Mouse (Mus musculus) intestine, postnatal 0 days (tissue): ENCODE measurements around the gene Styx. TPM values are rescaled to one million over a fixed set of nuclear protein-coding genes. Genes with fewer than 3 reads are reported as not detected.

ENCODE experiments used
- ATAC-seq: fragments of 200-750 bp; cut with Nextera tagmentation; 2 replicates; pipeline ENCODE4 v1.8.0; 2017; ENCODE audit warnings: mild to moderate bottlenecking, moderate TSS enrichment, moderate library complexity
- H3K27ac ChIP-seq: fragments of 300-500 bp; sonication (generic); 2 replicates; pipeline ENCODE4 v1.5.1; 2014; ENCODE audit warnings: mild to moderate bottlenecking, low read depth, low read length, moderate library complexity
- H3K27me3 ChIP-seq: fragments of 300-500 bp; sonication (generic); replicated peaks from 2 replicates; pipeline ENCODE4 v1.6.1; 2014; ENCODE audit warnings: low read length, mixed read lengths; ENCODE audit not compliant: control insufficient read depth, insufficient read depth
- H3K36me3 ChIP-seq: fragments of 300-500 bp; sonication (generic); 2 replicates; pipeline ENCODE4 v1.6.1; 2014; ENCODE audit warnings: mild to moderate bottlenecking, moderate library complexity; ENCODE audit not compliant: control insufficient read depth, insufficient read depth
- H3K4me1 ChIP-seq: fragments of 300-500 bp; sonication (generic); replicated peaks from 2 replicates; pipeline ENCODE4 v1.6.1; 2014; ENCODE audit warnings: antibody characterized with exemption, low read length, mixed read lengths; ENCODE audit not compliant: control insufficient read depth, insufficient read depth
- H3K4me2 ChIP-seq: fragments of 300-500 bp; sonication (generic); replicated peaks from 2 replicates; pipeline ENCODE4 v1.6.1; 2014; ENCODE audit warnings: low read depth, mild to moderate bottlenecking, moderate library complexity
- H3K4me3 ChIP-seq: fragments of 300-500 bp; sonication (generic); 2 replicates; pipeline ENCODE4 v1.5.1; 2014; ENCODE audit warnings: low read depth, low read length
- H3K9ac ChIP-seq: fragments of 300-500 bp; sonication (generic); 2 replicates; pipeline ENCODE4 v1.6.1; 2014; ENCODE audit warnings: mild to moderate bottlenecking, low read depth, low read length
- H3K9me3 ChIP-seq: fragments of 300-500 bp; sonication (generic); 2 replicates; pipeline ENCODE4 v1.6.1; 2016; ENCODE audit warnings: mixed run types; ENCODE audit not compliant: control insufficient read depth
- CTCF ChIP-seq: sonication (generic); IDR thresholded peaks from 2 replicates; pipeline ENCODE4 v1.5.1; 2016; ENCODE audit warnings: low read depth, mild to moderate bottlenecking, control low read depth, antibody characterized with exemption, moderate library complexity
- WGBS: fragments of 180-500 bp; shearing (Covaris S2); extraction: QIAGEN DNeasy Blood & Tissue Kit; methylation state at CpG from one replicate; pipeline ENCODE4 v1.1.7; 2014; 5-methylcytosine and 5-hydroxymethylcytosine counted together
- polyA plus RNA-seq: library from polyadenylated mRNA; unstranded; fragments of >200 nt; fragmentation: Nextera tagmentation; extraction: Ambion mirVana; gene quantifications from 2 replicates; pipeline ENCODE4 v1.2.1, GENCODE M21; 2015

The Styx gene
- polyA plus RNA-seq, 1 experiment from 2014 or later = 40.1 TPM

DNA sequence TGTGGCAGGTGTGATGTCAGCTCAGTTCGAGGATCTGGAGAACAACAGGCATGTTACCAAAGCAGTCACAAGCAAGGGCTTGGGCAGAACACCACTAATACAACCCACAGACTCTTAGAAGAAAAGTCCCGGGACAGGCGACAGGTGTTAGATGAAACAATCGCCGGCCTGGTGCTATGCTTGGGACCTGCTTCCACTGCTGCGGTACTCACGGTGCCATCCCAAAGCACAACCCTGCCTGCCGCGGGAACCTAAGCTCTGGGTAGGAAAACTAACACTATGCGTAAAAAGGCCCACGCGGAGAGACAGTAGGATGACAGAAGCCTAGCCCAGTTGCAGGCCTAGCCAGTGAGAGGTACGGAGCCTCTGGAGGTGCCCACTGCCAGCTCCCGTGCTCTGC lies 40.8 kb upstream of the Styx start:
- Histone ChIP-seq H3K36me3 (0 out of 2 replicates have a peak, but pooled peaks cover under 1% of the 10 kb centered on the region), H3K9me3 (no peaks in the 10 kb centered on the region), H3K4me2 (no peak overlapping the region), H3K27ac (no peak overlapping the region), H3K9ac (no peak overlapping the region), H3K27me3 (no peaks in the 10 kb centered on the region), H3K4me3 (no peak overlapping the region), H3K4me1 (no peaks in the 10 kb centered on the region)
- TF ChIP-seq CTCF = no peak
- WGBS = 93% methylated on average over 14 of the region's 14 CpGs
- no peak for ATAC-seq

DNA sequence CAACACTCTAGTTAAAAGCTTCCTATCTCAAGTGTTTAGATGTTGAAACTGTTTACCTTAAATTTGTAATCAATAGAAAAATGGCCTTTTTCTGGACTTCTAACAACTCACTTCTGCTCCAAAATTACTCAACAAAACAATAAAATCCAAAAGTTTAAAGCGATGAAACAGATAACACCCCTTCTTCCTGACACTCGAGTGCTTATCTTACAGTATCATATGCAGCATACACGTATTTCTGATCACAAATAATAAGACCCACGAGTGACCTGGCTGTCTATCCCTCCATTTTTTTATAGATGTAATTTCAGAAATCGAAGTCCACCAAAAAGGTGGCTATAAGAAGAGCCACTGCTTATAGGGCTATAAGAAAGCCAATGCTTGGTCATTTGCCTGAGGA lies 34.0 kb upstream of the Styx start:
- no peak for TF ChIP-seq CTCF
- no peaks in the 10 kb centered on the region for H3K36me3 ChIP-seq
- H3K9ac ChIP-seq = peak overlapping the region; percentile 88; the same call in 1 of the 2 replicates
- H3K4me1 ChIP-seq = peaks cover 15% of the 10 kb centered on the region
- 43% methylated on average over 5 of the region's 5 CpGs for WGBS
- H3K4me3 ChIP-seq = peak overlapping the region; percentile 88
- no peak overlapping the region for H3K27ac ChIP-seq
- peak overlapping the region; percentile 83 for H3K4me2 ChIP-seq
- H3K9me3 ChIP-seq = no peaks in the 10 kb centered on the region
- H3K27me3 ChIP-seq = no peaks in the 10 kb centered on the region
- ATAC-seq = no peak

DNA sequence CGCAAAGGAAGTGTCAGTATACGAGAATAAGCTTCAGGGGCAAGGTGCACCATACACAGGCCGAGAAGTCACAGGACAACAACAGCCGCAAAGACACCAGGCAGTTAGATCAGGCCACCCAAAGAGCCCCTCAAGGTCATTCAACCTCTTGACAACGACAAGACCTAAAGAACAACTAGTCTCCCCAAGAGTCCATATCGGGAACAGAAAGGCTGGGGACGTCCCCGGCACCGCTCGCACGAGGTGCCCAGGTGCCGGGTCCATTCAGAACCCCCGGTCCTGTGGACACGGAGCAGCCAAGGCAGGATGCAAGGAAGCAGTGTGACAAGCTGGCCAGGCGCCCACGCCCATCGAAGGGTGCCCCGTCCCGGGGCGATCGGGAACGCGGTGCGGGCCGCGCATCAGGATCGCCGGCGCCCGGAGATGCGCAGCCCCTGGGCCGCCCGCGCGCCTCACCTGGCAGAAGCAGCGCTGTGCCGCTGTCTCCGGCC lies 32.9 kb upstream of the Styx start:
- no peaks in the 10 kb centered on the region for H3K36me3 ChIP-seq
- H3K9ac ChIP-seq = peak overlapping the region; percentile 88
- peak overlapping the region; percentile 88 for H3K4me3 ChIP-seq
- peak; percentile 14 for ATAC-seq
- H3K9me3 ChIP-seq = no peaks in the 10 kb centered on the region
- TF ChIP-seq CTCF = no peak
- H3K27me3 ChIP-seq = no peaks in the 10 kb centered on the region
- peak overlapping the region; percentile 83 for H3K4me2 ChIP-seq
- under 1% methylated on average over 24 of the region's 38 CpGs for WGBS
- H3K4me1 ChIP-seq = peaks cover 17% of the 10 kb centered on the region
- H3K27ac ChIP-seq = peak overlapping the region; percentile 94

DNA sequence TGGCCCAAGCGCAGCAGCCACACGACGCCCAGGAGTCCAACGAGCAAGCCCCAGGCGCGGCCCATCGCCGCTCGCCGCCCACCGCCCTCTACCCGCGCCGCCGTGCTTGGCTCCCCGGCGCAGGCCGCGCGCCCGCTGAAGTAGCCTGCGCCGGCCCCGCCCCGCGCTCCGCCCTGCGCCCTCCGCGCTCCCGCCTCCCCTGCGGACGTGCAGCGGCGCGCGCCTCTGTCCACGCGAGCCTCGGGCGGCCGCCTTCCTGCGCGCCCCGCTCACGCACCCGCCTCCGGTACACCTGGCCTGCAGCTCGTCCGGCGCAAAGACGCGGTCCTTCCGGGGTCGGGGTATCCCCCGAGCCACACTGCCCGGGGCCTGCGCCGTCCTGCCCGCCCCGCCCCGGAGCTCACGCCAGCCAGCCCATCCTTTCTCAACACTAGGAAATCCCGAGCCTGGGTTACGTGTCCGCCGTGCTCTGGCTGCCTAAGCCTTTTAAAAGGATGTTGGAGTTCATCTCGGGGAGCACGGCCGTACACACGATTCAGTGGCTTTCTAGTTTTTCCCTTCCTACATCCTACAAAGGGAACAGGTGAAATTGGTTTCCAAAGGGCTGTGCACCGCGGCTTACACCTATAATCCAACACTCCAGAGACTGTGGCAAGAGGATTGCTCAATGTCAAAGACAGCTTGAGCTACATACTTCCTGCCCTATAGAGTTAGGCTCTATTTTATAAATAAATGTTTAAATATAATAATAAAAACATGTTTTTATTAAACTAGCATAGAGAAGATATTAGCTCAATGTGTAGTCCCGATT lies 32.3 kb upstream of the Styx start, which contains the start of gene Ero1l:
Gene Ero1l (minus strand): TSS at position 346 of the 811 bp plus-strand sequence.
- peak within 1 kb of the TSS; percentile 94 for H3K27ac ChIP-seq
- H3K36me3 ChIP-seq = no peaks in the 10 kb centered on the region
- H3K4me3 ChIP-seq = peak within 1 kb of the TSS; percentile 88
- H3K9ac ChIP-seq = peak within 1 kb of the TSS; percentile 88
- no peaks in the 10 kb centered on the region for H3K9me3 ChIP-seq
- H3K27me3 ChIP-seq = no peaks in the 10 kb centered on the region
- peaks cover 17% of the 10 kb centered on the region for H3K4me1 ChIP-seq
- no peak for TF ChIP-seq CTCF
- WGBS = 2% methylated on average over 74 of the region's 74 CpGs
- ATAC-seq = peak; percentile 90
- peak within 1 kb of the TSS; percentile 83 for H3K4me2 ChIP-seq

DNA sequence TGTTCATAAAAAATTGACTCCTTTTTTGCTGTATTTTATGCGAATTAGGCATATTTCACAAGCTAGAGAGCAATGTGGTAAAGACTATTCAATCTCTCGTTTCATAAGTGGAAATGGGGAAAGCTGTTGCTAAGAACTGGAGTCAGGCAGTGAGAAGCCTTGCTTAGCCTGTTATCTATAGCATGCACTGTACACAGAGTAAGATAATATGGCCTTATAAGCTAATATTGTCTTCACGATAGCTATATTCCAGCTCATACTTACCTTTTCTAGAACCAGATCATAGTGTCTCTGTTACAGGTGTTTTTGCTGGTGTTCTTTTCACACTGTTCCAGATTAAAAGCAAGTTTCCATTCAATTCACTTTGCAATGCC lies 31.7 kb upstream of the Styx start:
- peak overlapping the region; percentile 94; the same call in 1 of the 2 replicates for H3K27ac ChIP-seq
- WGBS = 45% methylated on average over 3 of the region's 3 CpGs
- no peak overlapping the region for H3K9ac ChIP-seq
- no peak for TF ChIP-seq CTCF
- no peaks in the 10 kb centered on the region for H3K36me3 ChIP-seq
- H3K9me3 ChIP-seq = no peaks in the 10 kb centered on the region
- H3K4me2 ChIP-seq = peak overlapping the region; percentile 83; the same call in 1 of the 2 replicates
- peaks cover 17% of the 10 kb centered on the region for H3K4me1 ChIP-seq
- H3K4me3 ChIP-seq = no peak overlapping the region
- ATAC-seq = no peak
- H3K27me3 ChIP-seq = no peaks in the 10 kb centered on the region

DNA sequence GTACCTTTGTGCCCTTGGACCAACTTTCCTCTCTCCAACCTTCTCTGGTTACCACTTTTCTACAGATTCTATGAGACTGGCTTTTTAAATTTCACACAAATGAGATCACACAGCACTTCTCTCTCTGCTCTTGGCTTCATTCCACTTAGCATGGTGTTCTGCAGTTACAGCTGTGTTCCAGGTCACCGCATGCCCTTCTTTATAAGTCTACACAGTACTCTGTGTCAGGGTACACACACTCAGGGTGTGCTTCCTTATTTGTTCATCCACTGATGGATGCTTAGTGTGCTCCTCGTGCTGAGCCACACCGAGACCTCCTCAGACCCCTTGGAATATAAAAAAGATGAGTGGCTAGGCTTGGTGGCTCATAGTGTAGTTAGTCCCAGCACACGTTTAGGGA lies 30.8 kb upstream of the Styx start:
- no peak overlapping the region for H3K9ac ChIP-seq
- peaks cover 17% of the 10 kb centered on the region for H3K4me1 ChIP-seq
- H3K36me3 ChIP-seq = no peaks in the 10 kb centered on the region
- no peak for TF ChIP-seq CTCF
- no peaks in the 10 kb centered on the region for H3K27me3 ChIP-seq
- H3K4me3 ChIP-seq = no peak overlapping the region
- H3K27ac ChIP-seq = no peak overlapping the region
- H3K4me2 ChIP-seq = no peak overlapping the region
- no peaks in the 10 kb centered on the region for H3K9me3 ChIP-seq
- ATAC-seq = no peak
- 79% methylated on average over 4 of the region's 4 CpGs for WGBS
